Mouse (Mus musculus) CH12.LX (cell line): ENCODE results near the gene Nt5c3. TPM values are rescaled to one million over a fixed set of nuclear protein-coding genes. Genes with fewer than 3 reads are reported as not detected.
A peak's percentile ranks its signal among the peaks of the same experiment; 100 is the strongest.

ENCODE experiments used
- DNase-seq: peaks from one replicate; pipeline ENCODE4 v3.0.0-alpha.2; 2013; ENCODE audit errors: extremely low read depth
- H3K27ac ChIP-seq: 2 replicates; pipeline ENCODE4 v1.5.1; 2012; ENCODE audit warnings: low read depth, mild to moderate bottlenecking, control low read depth, moderate library complexity; ENCODE audit not compliant: insufficient read depth
- H3K27me3 ChIP-seq: replicated peaks from 2 replicates; pipeline ENCODE3; 2012; ENCODE audit warnings: inconsistent platforms
- H3K36me3 ChIP-seq, 2 experiments: replicated peaks in 1 of 2; 2 replicates each; pipeline versions ENCODE3 to v1.6.1; 2012; ENCODE audit warnings: inconsistent platforms in 1 of 2, low read length in 1 of 2, mild to moderate bottlenecking in 1 of 2, mixed read lengths in 1 of 2, moderate library complexity in 1 of 2; ENCODE audit not compliant: control insufficient read depth in 1 of 2, insufficient read depth in 1 of 2
- H3K4me1 ChIP-seq, 2 experiments: 2 replicates each; pipeline ENCODE4 v1.6.1; 2012; ENCODE audit warnings: inconsistent platforms in 1 of 2, moderate library complexity in 1 of 2; ENCODE audit not compliant: insufficient read depth in 2 of 2, control insufficient read depth in 1 of 2
- H3K4me2 ChIP-seq: 2 replicates; pipeline ENCODE4 v1.6.1; 2012; ENCODE audit warnings: low read depth, mild to moderate bottlenecking, control low read depth; ENCODE audit not compliant: poor library complexity, insufficient read depth, severe bottlenecking
- H3K4me3 ChIP-seq, 3 experiments: fragments of 150-350 bp in 1 of 3; sonication (generic) in 1 of 3; replicated peaks in 1 of 3; 2 replicates each; pipeline versions ENCODE3 to v1.5.1; 2011 to 2012; ENCODE audit warnings: low read depth in 2 of 3, low read length in 2 of 3, mild to moderate bottlenecking in 2 of 3, moderate library complexity in 2 of 3, control low read depth in 1 of 3, improper control_type of control experiment in 1 of 3, inconsistent platforms in 1 of 3, mixed read lengths in 1 of 3; ENCODE audit not compliant: poor library complexity in 1 of 3
- H3K79me2 ChIP-seq: replicated peaks from 2 replicates; pipeline ENCODE4 v1.6.1; 2012; ENCODE audit warnings: mild to moderate bottlenecking, moderate library complexity; ENCODE audit not compliant: control insufficient read depth, poor library complexity, insufficient read depth, severe bottlenecking; ENCODE audit errors: extremely low read depth
- H3K9ac ChIP-seq: 2 replicates; pipeline ENCODE4 v1.6.1; 2012; ENCODE audit warnings: low read depth, mild to moderate bottlenecking, control low read depth, moderate library complexity; ENCODE audit not compliant: insufficient read depth
- H3K9me3 ChIP-seq: replicated peaks from 2 replicates; pipeline ENCODE3; 2012; ENCODE audit warnings: low read length, inconsistent platforms, mixed read lengths
- CTCF ChIP-seq, 2 experiments: IDR thresholded peaks in 1 of 2; conservative IDR thresholded peaks in 1 of 2; 2 replicates each; pipeline ENCODE4 v1.5.1; 2011 to 2012; ENCODE audit warnings: low read depth in 2 of 2, low read length in 2 of 2, improper control_type of control experiment in 1 of 2, inconsistent platforms in 1 of 2, mild to moderate bottlenecking in 1 of 2, moderate library complexity in 1 of 2
- E2F4 ChIP-seq: IDR thresholded peaks from 2 replicates; pipeline ENCODE4 v1.6.1; 2011; ENCODE audit warnings: low read depth, low read length, improper control_type of control experiment; ENCODE audit not compliant: insufficient replicate concordance
- EP300 ChIP-seq: IDR thresholded peaks from 2 replicates; pipeline ENCODE4 v1.6.1; 2011; ENCODE audit warnings: low read length, improper control_type of control experiment
- JUN ChIP-seq: IDR thresholded peaks from 2 replicates; pipeline ENCODE4 v1.6.1; 2011; ENCODE audit warnings: low read depth, mild to moderate bottlenecking, low read length, improper control_type of control experiment, moderate library complexity; ENCODE audit not compliant: insufficient read depth
- MAFK ChIP-seq: IDR thresholded peaks from 2 replicates; pipeline ENCODE4 v1.6.1; 2011; ENCODE audit warnings: low read length, improper control_type of control experiment; ENCODE audit not compliant: insufficient replicate concordance
- MXI1 ChIP-seq: IDR thresholded peaks from 2 replicates; pipeline ENCODE4 v1.6.1; 2011; ENCODE audit warnings: mild to moderate bottlenecking, low read depth, low read length, improper control_type of control experiment
- RAD21 ChIP-seq: IDR thresholded peaks from 2 replicates; pipeline ENCODE4 v1.6.1; 2011; ENCODE audit warnings: low read depth, mild to moderate bottlenecking, low read length, improper control_type of control experiment, moderate library complexity
- SMC3 ChIP-seq: IDR thresholded peaks from 2 replicates; pipeline ENCODE4 v1.6.1; 2011; ENCODE audit warnings: low read depth, low read length, improper control_type of control experiment
- TCF12 ChIP-seq: IDR thresholded peaks from 2 replicates; pipeline ENCODE4 v1.6.1; 2014; ENCODE audit warnings: low read depth, mild to moderate bottlenecking, inconsistent platforms, low read length, improper control_type of control experiment
- UBTF ChIP-seq: IDR thresholded peaks from 2 replicates; pipeline ENCODE4 v1.6.1; 2012; ENCODE audit warnings: low read depth, mild to moderate bottlenecking, inconsistent platforms, low read length, improper control_type of control experiment, moderate library complexity
- ZC3H11A ChIP-seq: IDR thresholded peaks from 2 replicates; pipeline ENCODE4 v1.6.1; 2012; ENCODE audit warnings: low read depth, mild to moderate bottlenecking, inconsistent platforms, low read length, improper control_type of control experiment
- ZKSCAN1 ChIP-seq: IDR thresholded peaks from 2 replicates; pipeline ENCODE4 v1.6.1; 2012; ENCODE audit warnings: low read depth, inconsistent platforms, low read length, improper control_type of control experiment, borderline replicate concordance
- ZMIZ1 ChIP-seq: IDR thresholded peaks from 2 replicates; pipeline ENCODE4 v1.6.1; 2012; ENCODE audit warnings: low read depth, mild to moderate bottlenecking, inconsistent platforms, low read length, improper control_type of control experiment
- dilution Hi-C: fragments of 300-500 bp; cut with MboI; formaldehyde crosslinking; loops from 2 replicates; pipeline ENCODE4 v1.14.3; 2020; ENCODE audit warnings: low sequenced_read_pairs; ENCODE audit not compliant: extremely low pct_unique_long_range_greater_than_20kb, extremely low pct_ligation_motif_present
- in situ Hi-C: fragments of 300-500 bp; cut with MboI; formaldehyde crosslinking; loops from 3 replicates; pipeline ENCODE4 v1.14.3; 2019; ENCODE audit warnings: low sequenced_read_pairs, low pct_ligation_motif_present, low pct_unique_long_range_greater_than_20kb, mixed read lengths
- polyA plus RNA-seq: library from polyadenylated mRNA; unstranded; fragments of >175 nt; gene quantifications from 2 replicates; pipeline ENCODE4 v1.2.1, GENCODE M21; 2012; ENCODE audit warnings: low read depth; ENCODE audit not compliant: insufficient read length
- total RNA-seq, 2 experiments: library from RNA; depleted of rRNA; stranded (reverse); fragments of 300-350 nt in 1 of 2; fragments of >200 nt in 1 of 2; gene quantifications; 2 replicates each; pipeline ENCODE4 v1.2.3; 2012 to 2014

Gene Nt5c3
- total and polyA plus RNA-seq, 3 experiments, result 23.7 to 82.4 (median 36.5) TPM

DNA sequence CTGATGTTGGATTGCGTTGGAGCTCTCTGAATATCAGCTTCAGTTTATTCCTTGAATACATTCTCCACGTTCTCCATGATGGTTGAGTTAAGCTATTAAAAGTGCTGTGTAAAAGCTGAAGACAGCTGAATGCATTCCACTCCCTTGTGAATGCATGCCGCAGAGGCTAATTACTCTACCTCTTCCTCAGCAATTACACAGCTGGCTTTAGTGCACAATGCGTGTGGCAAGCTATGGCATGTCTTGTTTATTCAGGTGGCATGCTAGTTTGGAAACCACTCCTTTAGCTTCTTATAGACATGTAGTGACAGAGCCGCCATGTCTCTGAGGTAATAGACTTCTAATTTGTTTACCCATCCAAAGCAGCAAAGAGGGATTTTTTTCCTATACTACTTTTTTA, 67.0 kb downstream of the Nt5c3 start:
- no peak overlapping the region for H3K27ac ChIP-seq
- dilution Hi-C loops (no loop called here), in situ Hi-C loops (no loop called here)
- peaks cover 0 to 3% of the 10 kb centered on the region in 2 experiments; a peak in 1 of 4 replicates for H3K4me1 ChIP-seq
- no peak for DNase-seq
- H3K9ac ChIP-seq, result no peak overlapping the region
- no peak for TF ChIP-seq ZC3H11A
- no peaks in the 10 kb centered on the region for H3K79me2 ChIP-seq
- no peaks in the 10 kb centered on the region for H3K27me3 ChIP-seq
- H3K36me3 ChIP-seq, result no peaks in the 10 kb centered on the region
- H3K4me2 ChIP-seq, result no peak overlapping the region
- no peaks in the 10 kb centered on the region for H3K9me3 ChIP-seq
- H3K4me3 ChIP-seq, result no peak overlapping the region

GRCm38 (mm10) chr6:56854803-56855202, 68.9 kb downstream of the Nt5c3 start:
- Histone ChIP-seq H3K27me3 (no peaks in the 10 kb centered on the region), H3K79me2 (no peaks in the 10 kb centered on the region), H3K9me3 (no peaks in the 10 kb centered on the region), H3K36me3 (no peaks in the 10 kb centered on the region), H3K4me2 (no peak overlapping the region), H3K4me3 (no peak overlapping the region), H3K4me1 (no peaks in the 10 kb centered on the region), H3K9ac (no peak overlapping the region), H3K27ac (no peak overlapping the region)
- dilution Hi-C loops, result no loop called here
- no peak for TF ChIP-seq SMC3
- TF ChIP-seq TCF12, result no peak
- no peak for TF ChIP-seq MAFK
- TF ChIP-seq ZKSCAN1, result no peak
- no peak for TF ChIP-seq UBTF
- TF ChIP-seq E2F4, result no peak
- no peak for TF ChIP-seq ZC3H11A
- no peak for TF ChIP-seq MXI1
- TF ChIP-seq EP300, result no peak
- TF ChIP-seq JUN, result no peak
- no peak for DNase-seq
- in situ Hi-C loops, result no loop called here

GRCm38 (mm10) chr6:56850315-56850714, 73.4 kb downstream of the Nt5c3 start:
- dilution Hi-C loops (no loop called here), in situ Hi-C loops (no loop called here)
- no peaks in the 10 kb centered on the region for H3K4me1 ChIP-seq
- DNase-seq, result no peak
- H3K27me3 ChIP-seq, result no peaks in the 10 kb centered on the region
- no peaks in the 10 kb centered on the region for H3K79me2 ChIP-seq
- no peaks in the 10 kb centered on the region for H3K9me3 ChIP-seq
- no peak overlapping the region for H3K4me3 ChIP-seq
- H3K4me2 ChIP-seq, result no peak overlapping the region
- no peak overlapping the region for H3K27ac ChIP-seq
- TF ChIP-seq RAD21, result peak; percentile 45
- no peak for TF ChIP-seq ZC3H11A
- TF ChIP-seq ZMIZ1, result no peak
- peak; percentile 59 for TF ChIP-seq SMC3
- peak in 1 of 2 experiments; percentile 51; a peak in 2 of 4 replicates for TF ChIP-seq CTCF (conservative IDR thresholded peaks at IDR 0.05 in 1 of 2, IDR thresholded peaks at IDR 0.05 in 1 of 2; ENCODE audit: low read depth in 2 of 2, low read length in 2 of 2)
- no peak overlapping the region for H3K9ac ChIP-seq
- no peaks in the 10 kb centered on the region for H3K36me3 ChIP-seq
